ENCODE assay signal across 10 mouse cellular contexts in genomic region chr9:108453458-108453857, GRCm38 (mm10). TPM values are rescaled to one million over a fixed set of nuclear protein-coding genes. Genes with fewer than 3 reads are reported as not detected.
DNase-seq lines count a peak whose midpoint lies in the region; ATAC-seq lines count a peak whose summit lies in the region.
"Had no signal": no experiment of that assay in that cellular context is flagged by ENCODE, and none has a peak within 500 bp of the region (broad histone marks: within the 10 kb centered on the region; RNA-seq: fewer than 3 reads in every experiment).

No protein-coding gene starts in this region.

- peak overlapping the region; percentile 99; the same call in 1 of the 2 replicates for H3K4me2 ChIP-seq in kidney, embryonic 16.5 days (replicated peaks; ENCODE audit: low read depth, low read length)
- peak overlapping the region; percentile 78 for H3K4me2 ChIP-seq in embryonic facial prominence, embryonic 14.5 days (ENCODE audit: low read depth, low read length)
- no peak overlapping the region for H3K4me2 ChIP-seq in midbrain, embryonic 12.5 days (replicated peaks)

- H3K9me3 ChIP-seq in kidney, embryonic 16.5 days (ENCODE audit: low read length) = no peaks in the 10 kb centered on the region
- no peaks in the 10 kb centered on the region for H3K9me3 ChIP-seq in embryonic facial prominence, embryonic 14.5 days (ENCODE audit: control insufficient read depth, low read length)
- H3K9me3 ChIP-seq in midbrain, embryonic 12.5 days = no peaks in the 10 kb centered on the region

- H3K27me3 ChIP-seq in kidney, embryonic 16.5 days (ENCODE audit: insufficient read depth, low read length) = no peaks in the 10 kb centered on the region
- H3K27me3 ChIP-seq in embryonic facial prominence, embryonic 14.5 days (replicated peaks; ENCODE audit: control insufficient read depth, insufficient read depth, low read length) = no peaks in the 10 kb centered on the region
- no peaks in the 10 kb centered on the region for H3K27me3 ChIP-seq in midbrain, embryonic 12.5 days

- no peak overlapping the region for H3K27ac ChIP-seq in kidney, embryonic 16.5 days (ENCODE audit: low read length)
- peak overlapping the region; percentile 79 for H3K27ac ChIP-seq in embryonic facial prominence, embryonic 14.5 days (replicated peaks; ENCODE audit: low read depth, low read length)
- H3K27ac ChIP-seq in midbrain, embryonic 12.5 days (replicated peaks) = peak overlapping the region; percentile 54; the same call in 1 of the 2 replicates

- H3K4me3 ChIP-seq in kidney, embryonic 16.5 days (ENCODE audit: low read length) = no peak overlapping the region
- H3K4me3 ChIP-seq in embryonic facial prominence, embryonic 14.5 days (ENCODE audit: low read depth, low read length) = peak overlapping the region; percentile 60
- H3K4me3 ChIP-seq in midbrain, embryonic 12.5 days = no peak overlapping the region

- DNase-seq in kidney, postnatal 14 days = no peak
- DNase-seq in NIH3T3 (ENCODE audit: low read depth) = peak; percentile 30
- peak; percentile 25 for DNase-seq in embryonic facial prominence, embryonic 14.5 days (ENCODE audit: low spot score)
- DNase-seq in urinary bladder, postnatal 36 days (ENCODE audit: low spot score in 2 of 2) = no peak
- no peak for DNase-seq in thymus, adult 18-20 months
- DNase-seq: adrenal gland, adult 8-10 months; cerebellum, adult 2 months; heart, postnatal 14 days had no signal

- H3K4me1 ChIP-seq in kidney, embryonic 16.5 days (ENCODE audit: insufficient read depth, low read length) = peaks cover 25% of the 10 kb centered on the region
- peaks cover 36% of the 10 kb centered on the region for H3K4me1 ChIP-seq in embryonic facial prominence, embryonic 14.5 days (ENCODE audit: control insufficient read depth, insufficient read depth, low read length)
- H3K4me1 ChIP-seq in midbrain, embryonic 12.5 days = peaks cover 49% of the 10 kb centered on the region

- H3K9ac ChIP-seq in kidney, embryonic 16.5 days (replicated peaks; ENCODE audit: low read length) = no peak overlapping the region
- peak overlapping the region; percentile 74 for H3K9ac ChIP-seq in embryonic facial prominence, embryonic 14.5 days (ENCODE audit: low read depth, low read length)
- H3K9ac ChIP-seq in midbrain, embryonic 12.5 days (replicated peaks) = no peak overlapping the region

- H3K36me3 ChIP-seq in kidney, embryonic 16.5 days (ENCODE audit: insufficient read depth, low read length) = 0 out of 2 replicates have a peak, but pooled peaks cover 3% of the 10 kb centered on the region
- peaks cover 7% of the 10 kb centered on the region for H3K36me3 ChIP-seq in embryonic facial prominence, embryonic 14.5 days (ENCODE audit: control insufficient read depth, insufficient read depth, low read length)
- peaks cover 5% of the 10 kb centered on the region for H3K36me3 ChIP-seq in midbrain, embryonic 12.5 days

- no peak for ATAC-seq in kidney, embryonic 16.5 days (ENCODE audit: low FRiP score, low TSS enrichment)
- no peak for ATAC-seq in embryonic facial prominence, embryonic 14.5 days (ENCODE audit: low read depth)
- ATAC-seq in midbrain, embryonic 12.5 days (ENCODE audit: low FRiP score, low read depth) = no peak

- 77% methylated on average over 4 of the region's 4 CpGs for WGBS in kidney, embryonic 16.5 days
- 58% methylated on average over 4 of the region's 4 CpGs for WGBS in embryonic facial prominence, embryonic 14.5 days
- WGBS in midbrain, embryonic 12.5 days = 87% methylated on average over 4 of the region's 4 CpGs

RNA-seq across cellular contexts. Expression of gene Ccdc71, which starts 6.9 kb away (rescaled TPM):
- 77.0 and 82.4 TPM in 2 replicates for polyA plus RNA-seq in kidney, embryonic 16.5 days (2015; fragmentation: Nextera tagmentation; extraction: Ambion mirVana)
- 42.0 and 42.2 TPM in 2 replicates for polyA plus RNA-seq in embryonic facial prominence, embryonic 14.5 days (2014; fragmentation: Nextera tagmentation; extraction: Ambion mirVana)
- polyA plus RNA-seq in midbrain, embryonic 12.5 days (2016; fragmentation: Nextera tagmentation; extraction: Ambion mirVana) = 51.4 and 52.6 TPM in 2 replicates

RNA-seq across cellular contexts. Expression of gene Klhdc8b, which starts 7.9 kb away (rescaled TPM):
- polyA plus RNA-seq in kidney, embryonic 16.5 days (2015; fragmentation: Nextera tagmentation; extraction: Ambion mirVana) = 38.8 and 41.6 TPM in 2 replicates
- polyA plus RNA-seq in embryonic facial prominence, embryonic 14.5 days (2014; fragmentation: Nextera tagmentation; extraction: Ambion mirVana) = 23.7 and 27.6 TPM in 2 replicates
- 60.7 and 72.1 TPM in 2 replicates for polyA plus RNA-seq in midbrain, embryonic 12.5 days (2016; fragmentation: Nextera tagmentation; extraction: Ambion mirVana)

RNA-seq across cellular contexts. Expression of gene BC048562, which starts 17.2 kb away (rescaled TPM):
- polyA plus RNA-seq in kidney, embryonic 16.5 days (2015; fragmentation: Nextera tagmentation; extraction: Ambion mirVana) = not detected in 2 replicates
- not detected in 2 replicates for polyA plus RNA-seq in embryonic facial prominence, embryonic 14.5 days (2014; fragmentation: Nextera tagmentation; extraction: Ambion mirVana)
- not detected in 2 replicates for polyA plus RNA-seq in midbrain, embryonic 12.5 days (2016; fragmentation: Nextera tagmentation; extraction: Ambion mirVana)
- polyA plus RNA-seq: cerebellum, adult 2 months had no signal

RNA-seq across cellular contexts. Expression of gene Ccdc36, which starts 25.2 kb away (rescaled TPM):
- 1.5 and 1.7 TPM in 2 replicates for polyA plus RNA-seq in kidney, embryonic 16.5 days (2015; fragmentation: Nextera tagmentation; extraction: Ambion mirVana)
- polyA plus RNA-seq in embryonic facial prominence, embryonic 14.5 days (2014; fragmentation: Nextera tagmentation; extraction: Ambion mirVana) = 1.1 and 1.5 TPM in 2 replicates
- 1.3 and 1.7 TPM in 2 replicates for polyA plus RNA-seq in midbrain, embryonic 12.5 days (2016; fragmentation: Nextera tagmentation; extraction: Ambion mirVana)

RNA-seq across cellular contexts. Expression of gene Lamb2, which starts 26.1 kb away (rescaled TPM):
- 68.5 and 73.6 TPM in 2 replicates for polyA plus RNA-seq in kidney, embryonic 16.5 days (2015; fragmentation: Nextera tagmentation; extraction: Ambion mirVana)
- polyA plus RNA-seq in embryonic facial prominence, embryonic 14.5 days (2014; fragmentation: Nextera tagmentation; extraction: Ambion mirVana) = 63.8 and 67.2 TPM in 2 replicates
- polyA plus RNA-seq in midbrain, embryonic 12.5 days (2016; fragmentation: Nextera tagmentation; extraction: Ambion mirVana) = 42.2 and 44.0 TPM in 2 replicates

Comparison
In these comparisons a context has a peak if more than half of its experiments do, and no peak if none do; other contexts are left out.
1. DNase-seq: peak in NIH3T3 (single experiment) and embryonic facial prominence, embryonic 14.5 days (single experiment); none in kidney, postnatal 14 days (single experiment), urinary bladder, postnatal 36 days (0 of 2) and thymus, adult 18-20 months (0 of 2).